14 mouse cellular contexts compared by ENCODE assay signal in the genomic region with DNA sequence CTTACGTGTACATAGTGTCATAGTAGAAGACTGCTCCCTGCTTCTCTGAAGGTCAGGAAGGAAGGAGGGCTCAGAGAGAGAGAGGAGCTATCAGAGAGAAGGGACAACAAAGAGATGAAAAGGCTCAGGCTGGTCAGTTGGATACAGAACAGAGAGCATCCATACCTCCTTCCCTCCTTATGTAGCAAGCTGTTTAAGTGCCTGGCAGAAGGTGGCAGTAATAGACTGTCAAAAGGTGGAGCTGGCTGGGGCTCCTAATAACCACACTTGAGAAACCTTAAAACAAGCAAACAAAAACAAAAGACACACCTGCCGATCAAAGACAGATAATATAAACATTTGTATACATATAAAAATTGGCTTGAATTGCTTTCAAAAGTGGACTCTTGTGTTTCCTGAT. TPM values are rescaled to one million over a fixed set of nuclear protein-coding genes. Genes with fewer than 3 reads are reported as not detected.
DNase-seq lines count a peak whose midpoint lies in the region; ATAC-seq and TF ChIP-seq lines count a peak whose summit lies in the region.
"Had no signal": no experiment of that assay in that cellular context is flagged by ENCODE, and none has a peak within 500 bp of the region (broad histone marks: within the 10 kb centered on the region; RNA-seq: fewer than 3 reads in every experiment).

No protein-coding gene starts in this region.

- H3K36me3 ChIP-seq in intestine, postnatal 0 days (ENCODE audit: control insufficient read depth, insufficient read depth), result no peaks in the 10 kb centered on the region
- no peaks in the 10 kb centered on the region for H3K36me3 ChIP-seq in intestine, embryonic 15.5 days
- H3K36me3 ChIP-seq in MEL (ENCODE audit: control insufficient read depth in 1 of 2, insufficient read depth in 2 of 2, low read length in 2 of 2), result no peaks in the 10 kb centered on the region
- H3K36me3 ChIP-seq in midbrain, embryonic 16.5 days (ENCODE audit: control insufficient read depth, insufficient read depth, low read length), result no peaks in the 10 kb centered on the region
- no peaks in the 10 kb centered on the region for H3K36me3 ChIP-seq in heart, embryonic 12.5 days
- H3K36me3 ChIP-seq: heart, embryonic 10.5 days; limb, embryonic 15.5 days had no signal

- no peak overlapping the region for H3K4me3 ChIP-seq in intestine, postnatal 0 days (ENCODE audit: low read depth, low read length)
- H3K4me3 ChIP-seq in intestine, embryonic 15.5 days (replicated peaks), result no peak overlapping the region
- H3K4me3 ChIP-seq in MEL (ENCODE audit: control insufficient read depth in 1 of 2, insufficient read depth in 1 of 2, low read depth in 2 of 2, low read length in 2 of 2), result no peak overlapping the region
- no peak overlapping the region for H3K4me3 ChIP-seq in midbrain, embryonic 16.5 days (ENCODE audit: low read depth, low read length)
- no peak overlapping the region for H3K4me3 ChIP-seq in heart, embryonic 12.5 days
- H3K4me3 ChIP-seq: heart, embryonic 10.5 days; limb, embryonic 15.5 days had no signal

- no peaks in the 10 kb centered on the region for H3K79me2 ChIP-seq in MEL (ENCODE audit: control insufficient read depth, insufficient read depth, low read length, poor library complexity)

- no peak overlapping the region for H3K4me2 ChIP-seq in intestine, postnatal 0 days (replicated peaks; ENCODE audit: low read depth)
- no peak overlapping the region for H3K4me2 ChIP-seq in intestine, embryonic 15.5 days (replicated peaks)
- H3K4me2 ChIP-seq in midbrain, embryonic 16.5 days (ENCODE audit: low read length), result no peak overlapping the region
- H3K4me2 ChIP-seq in heart, embryonic 12.5 days, result no peak overlapping the region
- H3K4me2 ChIP-seq: limb, embryonic 15.5 days had no signal

- no peak for ATAC-seq in intestine, postnatal 0 days
- ATAC-seq in intestine, embryonic 15.5 days, result no peak
- peak; percentile 91 for ATAC-seq in midbrain, embryonic 16.5 days
- no peak for ATAC-seq in heart, embryonic 12.5 days (ENCODE audit: insufficient number of reproducible peaks, low FRiP score)
- ATAC-seq in erythroid progenitor cell, adult 5-6 weeks (replicated peaks; ENCODE audit: low FRiP score, poor library complexity, severe bottlenecking), result no peak
- ATAC-seq: inflammation-experienced regulatory T-cells, adult 6 months had no signal

- TF ChIP-seq CTCF in intestine, postnatal 0 days (IDR thresholded peaks at IDR 0.05; ENCODE audit: low read depth), result peak; percentile 12; the same call in 1 of the 2 replicates
- no peak for TF ChIP-seq CTCF in MEL (IDR thresholded peaks at IDR 0.05 in 2 of 3, conservative IDR thresholded peaks at IDR 0.05 in 1 of 3; ENCODE audit: control insufficient read depth in 1 of 3, insufficient read depth in 1 of 3, low read depth in 2 of 3, low read length in 3 of 3, poor library complexity in 1 of 3, severe bottlenecking in 1 of 3)

- no peak overlapping the region for H3K27ac ChIP-seq in intestine, postnatal 0 days (ENCODE audit: low read depth, low read length)
- H3K27ac ChIP-seq in intestine, embryonic 15.5 days, result no peak overlapping the region
- no peak overlapping the region for H3K27ac ChIP-seq in MEL (ENCODE audit: control insufficient read depth, low read depth, low read length)
- peak overlapping the region; percentile 62 for H3K27ac ChIP-seq in midbrain, embryonic 16.5 days (ENCODE audit: low read length)
- H3K27ac ChIP-seq in heart, embryonic 12.5 days (ENCODE audit: poor library complexity, severe bottlenecking), result no peak overlapping the region
- H3K27ac ChIP-seq: heart, embryonic 10.5 days; limb, embryonic 15.5 days had no signal

- no peak for DNase-seq in MEL (ENCODE audit: low read depth, low spot score)
- peak; percentile 26 for DNase-seq in cerebellum, adult 9-11 months
- DNase-seq: spleen, adult 18-20 months; thymus, postnatal 14 days had no signal

- TF ChIP-seq RAD21 in MEL (IDR thresholded peaks at IDR 0.05; ENCODE audit: low read depth, low read length), result peak; percentile 15

- TF ChIP-seq POLR2A in MEL (IDR thresholded peaks at IDR 0.05; ENCODE audit: control insufficient read depth in 1 of 2, insufficient read depth in 1 of 2, low read depth in 1 of 2, low read length in 2 of 2, poor library complexity in 1 of 2), result no peak

- TF ChIP-seq EP300 in MEL (IDR thresholded peaks at IDR 0.05; ENCODE audit: low read depth in 1 of 2, low read length in 2 of 2), result no peak

- WGBS in intestine, postnatal 0 days, result 50% methylated on average over 2 of the region's 2 CpGs
- 69% methylated on average over 2 of the region's 2 CpGs for WGBS in intestine, embryonic 15.5 days
- WGBS in midbrain, embryonic 16.5 days, result 67% methylated on average over 2 of the region's 2 CpGs
- WGBS in heart, embryonic 12.5 days, result 71% methylated on average over 2 of the region's 2 CpGs

- no peaks in the 10 kb centered on the region for H3K27me3 ChIP-seq in intestine, postnatal 0 days (replicated peaks; ENCODE audit: control insufficient read depth, insufficient read depth, low read length)
- H3K27me3 ChIP-seq in intestine, embryonic 15.5 days (replicated peaks), result no peaks in the 10 kb centered on the region
- H3K27me3 ChIP-seq in MEL (ENCODE audit: control insufficient read depth in 1 of 2, insufficient read depth in 2 of 2, low read length in 2 of 2), result peaks cover 5 to 8% of the 10 kb centered on the region in 2 experiments
- no peaks in the 10 kb centered on the region for H3K27me3 ChIP-seq in midbrain, embryonic 16.5 days (ENCODE audit: control insufficient read depth, insufficient read depth, low read depth, low read length)
- no peaks in the 10 kb centered on the region for H3K27me3 ChIP-seq in heart, embryonic 12.5 days (replicated peaks)
- H3K27me3 ChIP-seq: limb, embryonic 15.5 days had no signal

- no peaks in the 10 kb centered on the region for H3K9me3 ChIP-seq in intestine, postnatal 0 days (ENCODE audit: control insufficient read depth)
- no peaks in the 10 kb centered on the region for H3K9me3 ChIP-seq in intestine, embryonic 15.5 days
- H3K9me3 ChIP-seq in MEL (replicated peaks; ENCODE audit: insufficient read depth, low read length), result no peaks in the 10 kb centered on the region
- no peaks in the 10 kb centered on the region for H3K9me3 ChIP-seq in midbrain, embryonic 16.5 days (replicated peaks; ENCODE audit: control insufficient read depth, low read length, poor library complexity, severe bottlenecking)
- H3K9me3 ChIP-seq in heart, embryonic 12.5 days (replicated peaks), result no peaks in the 10 kb centered on the region
- H3K9me3 ChIP-seq: heart, embryonic 10.5 days; limb, embryonic 15.5 days had no signal

- H3K9ac ChIP-seq in intestine, postnatal 0 days (ENCODE audit: low read depth, low read length), result no peak overlapping the region
- H3K9ac ChIP-seq in intestine, embryonic 15.5 days, result no peak overlapping the region
- no peak overlapping the region for H3K9ac ChIP-seq in MEL (ENCODE audit: control insufficient read depth, low read depth, low read length, poor library complexity, severe bottlenecking)
- no peak overlapping the region for H3K9ac ChIP-seq in midbrain, embryonic 16.5 days (ENCODE audit: low read depth, low read length)
- H3K9ac ChIP-seq in heart, embryonic 12.5 days, result no peak overlapping the region
- H3K9ac ChIP-seq: limb, embryonic 15.5 days had no signal

- H3K4me1 ChIP-seq in intestine, postnatal 0 days (replicated peaks; ENCODE audit: control insufficient read depth, insufficient read depth, low read length), result no peaks in the 10 kb centered on the region
- no peaks in the 10 kb centered on the region for H3K4me1 ChIP-seq in intestine, embryonic 15.5 days (replicated peaks)
- H3K4me1 ChIP-seq in MEL (ENCODE audit: control insufficient read depth in 1 of 2, insufficient read depth in 2 of 2, low read length in 2 of 2), result no peaks in the 10 kb centered on the region
- H3K4me1 ChIP-seq in midbrain, embryonic 16.5 days (ENCODE audit: control insufficient read depth, insufficient read depth, low read length), result peaks cover 6% of the 10 kb centered on the region; the same call in 1 of the 2 replicates
- H3K4me1 ChIP-seq in heart, embryonic 12.5 days (replicated peaks), result no peaks in the 10 kb centered on the region
- H3K4me1 ChIP-seq: heart, embryonic 10.5 days; limb, embryonic 15.5 days had no signal

TF ChIP-seq in MEL, 35 proteins besides CTCF, POLR2A, EP300 and RAD21 (continues in another document):
- TF ChIP-seq ZMIZ1 (IDR thresholded peaks at IDR 0.05; ENCODE audit: low read depth, low read length), result no peak
- no peak for TF ChIP-seq POLR2AphosphoS5 (IDR thresholded peaks at IDR 0.05; ENCODE audit: borderline replicate concordance, low read depth, low read length)
- TF ChIP-seq KAT2A (conservative IDR thresholded peaks at IDR 0.05; ENCODE audit: low read depth, low read length), result no peak
- no peak for TF ChIP-seq E2F4 (IDR thresholded peaks at IDR 0.05; ENCODE audit: borderline replicate concordance, low read depth, low read length)
- TF ChIP-seq UBTF (IDR thresholded peaks at IDR 0.05; ENCODE audit: borderline replicate concordance, insufficient read depth, low read depth, low read length), result no peak
- no peak for TF ChIP-seq GABPA (IDR thresholded peaks at IDR 0.05; ENCODE audit: low read depth, low read length)

RNA-seq across cellular contexts. Expression of gene 1700017N19Rik, which starts 14.0 kb away (rescaled TPM):
- not detected in 2 replicates for polyA plus RNA-seq in intestine, postnatal 0 days (2015; fragmentation: Nextera tagmentation; extraction: Ambion mirVana)
- not detected in 2 replicates for polyA plus RNA-seq in intestine, embryonic 15.5 days (2015; fragmentation: Nextera tagmentation; extraction: Ambion mirVana)
- not detected in 2 replicates for total RNA-seq in MEL (2012; rRNA removed)
- polyA plus RNA-seq in MEL (2012; ENCODE audit: insufficient read depth in 1 of 2, insufficient read length in 2 of 2, low read depth in 1 of 2, low replicate concordance in 2 of 2, missing spikeins in 1 of 2), result not detected
- 0.23 and 0.26 TPM in 2 replicates for polyA plus RNA-seq in midbrain, embryonic 16.5 days (2015; fragmentation: Nextera tagmentation; extraction: Ambion mirVana)
- not detected in 2 replicates for polyA plus RNA-seq in heart, embryonic 12.5 days (2016; fragmentation: Nextera tagmentation; extraction: Ambion mirVana)
- total RNA-seq in erythroid progenitor cell, adult 5-6 weeks (2015; ENCODE audit: low replicate concordance), result not detected in 2 replicates
- not detected in 2 replicates for total RNA-seq in erythroid progenitor cell, adult 5-6 weeks (2017; ENCODE audit: low replicate concordance)
- total RNA-seq: adrenal gland, adult 18-20 months; layer of hippocampus, adult 8-10 months had no signal
- polyA plus RNA-seq: heart, embryonic 10.5 days; inflammation-experienced regulatory T-cells, adult 6 months; limb, embryonic 15.5 days had no signal

RNA-seq across cellular contexts. Expression of gene 4930430F08Rik, which starts 14.0 kb away (rescaled TPM):
- 3.6 TPM in 2 replicates for polyA plus RNA-seq in intestine, postnatal 0 days (2015; fragmentation: Nextera tagmentation; extraction: Ambion mirVana)
- polyA plus RNA-seq in intestine, embryonic 15.5 days (2015; fragmentation: Nextera tagmentation; extraction: Ambion mirVana), result 6.4 and 6.8 TPM in 2 replicates
- total RNA-seq in MEL (2012; rRNA removed), result 21.3 and 22.7 TPM in 2 replicates
- polyA plus RNA-seq in MEL (2012; ENCODE audit: insufficient read depth in 1 of 2, insufficient read length in 2 of 2, low read depth in 1 of 2, low replicate concordance in 2 of 2, missing spikeins in 1 of 2), result 10 to 100 TPM in 1 of 2 experiments, not detected in 1; 10.5 TPM
- 14.4 and 16.6 TPM in 2 replicates for polyA plus RNA-seq in midbrain, embryonic 16.5 days (2015; fragmentation: Nextera tagmentation; extraction: Ambion mirVana)
- 8.4 and 9.0 TPM in 2 replicates for polyA plus RNA-seq in heart, embryonic 12.5 days (2016; fragmentation: Nextera tagmentation; extraction: Ambion mirVana)
- total RNA-seq in erythroid progenitor cell, adult 5-6 weeks (2015; ENCODE audit: low replicate concordance), result 18.7 and 35.2 TPM in 2 replicates
- 50.6 and 71.9 TPM in 2 replicates for total RNA-seq in erythroid progenitor cell, adult 5-6 weeks (2017; ENCODE audit: low replicate concordance)
